Mouse (Mus musculus) MEL (cell line): ENCODE data around the gene Hnrnpul1.

ENCODE experiments used
- CTCF ChIP-seq, 3 experiments: IDR thresholded peaks in 2 of 3; conservative IDR thresholded peaks in 1 of 3; 2 replicates each; pipeline ENCODE4 v1.5.1; 2011 to 2012; ENCODE audit warnings: low read length in 3 of 3, low read depth in 2 of 3, mild to moderate bottlenecking in 2 of 3, improper control_type of control experiment in 1 of 3, inconsistent platforms in 1 of 3, mixed read lengths in 1 of 3, moderate library complexity in 1 of 3; ENCODE audit not compliant: control insufficient read depth in 1 of 3, insufficient read depth in 1 of 3, poor library complexity in 1 of 3, severe bottlenecking in 1 of 3
- E2F4 ChIP-seq: IDR thresholded peaks from 2 replicates; pipeline ENCODE4 v1.6.1; 2011; ENCODE audit warnings: low read depth, low read length, improper control_type of control experiment, borderline replicate concordance
- KAT2A ChIP-seq: conservative IDR thresholded peaks from 2 replicates; pipeline ENCODE4 v1.6.1; 2012; ENCODE audit warnings: low read depth, low read length, improper control_type of control experiment, inconsistent platforms
- MXI1 ChIP-seq: IDR thresholded peaks from 2 replicates; pipeline ENCODE4 v1.6.1; 2011; ENCODE audit warnings: mild to moderate bottlenecking, low read depth, low read length, improper control_type of control experiment
- POLR2A ChIP-seq, 2 experiments: IDR thresholded peaks; 2 replicates each; pipeline ENCODE4 v1.6.1; 2011 to 2012; ENCODE audit warnings: low read length in 2 of 2, mild to moderate bottlenecking in 2 of 2, control low read depth in 1 of 2, improper control_type of control experiment in 1 of 2, low read depth in 1 of 2, moderate library complexity in 1 of 2; ENCODE audit not compliant: control insufficient read depth in 1 of 2, insufficient read depth in 1 of 2, poor library complexity in 1 of 2
- USF1 ChIP-seq: IDR thresholded peaks from 2 replicates; pipeline ENCODE4 v1.6.1; 2014; ENCODE audit warnings: low read depth, mild to moderate bottlenecking, inconsistent platforms, low read length, improper control_type of control experiment, moderate library complexity

DNA sequence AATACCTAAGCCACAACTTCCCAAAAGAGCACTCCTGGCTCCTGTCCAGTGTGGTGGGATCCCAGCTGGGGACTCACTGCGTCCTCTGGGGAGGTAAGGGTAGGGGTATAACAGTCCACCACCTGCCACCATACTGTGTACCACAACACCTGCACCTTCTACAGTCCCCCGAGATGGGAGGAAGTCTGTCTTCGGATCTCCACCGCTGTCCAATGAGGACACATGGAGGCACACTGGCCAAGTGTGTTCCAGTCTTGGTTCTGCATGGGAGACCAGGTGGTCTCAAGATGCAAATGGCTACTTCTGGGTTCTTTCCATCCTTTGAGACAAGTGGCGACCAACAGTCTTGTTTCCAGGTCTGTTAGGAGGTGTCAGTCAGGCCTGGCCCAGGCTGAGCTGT is 43.4 kb downstream of the Hnrnpul1 start:
- TF ChIP-seq CTCF (IDR thresholded peaks at IDR 0.05 in 2 of 3, conservative IDR thresholded peaks at IDR 0.05 in 1 of 3; ENCODE audit: control insufficient read depth in 1 of 3, insufficient read depth in 1 of 3, low read depth in 2 of 3, low read length in 3 of 3, poor library complexity in 1 of 3, severe bottlenecking in 1 of 3) (no peak), E2F4 (no peak), POLR2A (IDR thresholded peaks at IDR 0.05; ENCODE audit: control insufficient read depth in 1 of 2, insufficient read depth in 1 of 2, low read depth in 1 of 2, low read length in 2 of 2, poor library complexity in 1 of 2) (0 out of 4 replicates have a peak, but pooled peaks of 1 of the 2 experiments have one; percentile 4), MXI1 (no peak), USF1 (no peak), KAT2A (no peak)
